Mouse (Mus musculus) stomach, embryonic 15.5 days (tissue): ENCODE data around the gene Nmu. TPM values are rescaled to one million over a fixed set of nuclear protein-coding genes. Genes with fewer than 3 reads are reported as not detected.

Experiments used
- ATAC-seq: fragments of 200-750 bp; cut with Nextera tagmentation; 2 replicates; pipeline ENCODE4 v1.8.0; 2017; ENCODE audit warnings: low read depth, moderate number of reproducible peaks, moderate TSS enrichment; ENCODE audit not compliant: insufficient read depth, low FRiP score
- H3K27ac ChIP-seq: fragments of 300-500 bp; sonication (generic); 2 replicates; pipeline ENCODE4 v1.5.1; 2015; ENCODE audit warnings: mild to moderate bottlenecking, inconsistent platforms
- H3K27me3 ChIP-seq: fragments of 300-500 bp; sonication (generic); replicated peaks from 2 replicates; pipeline ENCODE4 v1.6.1; 2015; ENCODE audit warnings: inconsistent platforms
- H3K36me3 ChIP-seq: fragments of 300-500 bp; sonication (generic); 2 replicates; pipeline ENCODE4 v1.6.1; 2015; ENCODE audit warnings: inconsistent platforms
- H3K4me1 ChIP-seq: fragments of 300-500 bp; sonication (generic); 2 replicates; pipeline ENCODE4 v1.6.1; 2015; ENCODE audit warnings: inconsistent platforms
- H3K4me2 ChIP-seq: fragments of 300-500 bp; sonication (generic); 2 replicates; pipeline ENCODE4 v1.6.1; 2015; ENCODE audit warnings: mild to moderate bottlenecking, inconsistent platforms
- H3K4me3 ChIP-seq: fragments of 300-500 bp; sonication (generic); replicated peaks from 2 replicates; pipeline ENCODE4 v1.5.1; 2015; ENCODE audit warnings: inconsistent platforms
- H3K9ac ChIP-seq: fragments of 300-500 bp; sonication (generic); 2 replicates; pipeline ENCODE4 v1.6.1; 2015; ENCODE audit warnings: inconsistent platforms
- H3K9me3 ChIP-seq: fragments of 300-500 bp; sonication (generic); 2 replicates; pipeline ENCODE4 v1.6.1; 2016; ENCODE audit warnings: inconsistent platforms
- WGBS: fragments of 180-500 bp; shearing (Covaris S2); methylation state at CpG from one replicate; pipeline ENCODE4 v1.1.7; 2015; 5-methylcytosine and 5-hydroxymethylcytosine counted together
- polyA plus RNA-seq: library from polyadenylated mRNA; unstranded; fragments of >200 nt; fragmentation: Nextera tagmentation; extraction: Ambion mirVana; gene quantifications from 2 replicates; pipeline ENCODE4 v1.2.1, GENCODE M21; 2015

The Nmu gene
- polyA plus RNA-seq, 1 experiment from 2014 or later: 0.54 TPM

GRCm38 (mm10) chr5:76305616-76306015 is 58.0 kb downstream of the Nmu start:
- ATAC-seq: no peak
- H3K4me2 ChIP-seq: peak overlapping the region; percentile 87
- H3K4me3 ChIP-seq: peak overlapping the region; percentile 98; the same call in 1 of the 2 replicates

DNA sequence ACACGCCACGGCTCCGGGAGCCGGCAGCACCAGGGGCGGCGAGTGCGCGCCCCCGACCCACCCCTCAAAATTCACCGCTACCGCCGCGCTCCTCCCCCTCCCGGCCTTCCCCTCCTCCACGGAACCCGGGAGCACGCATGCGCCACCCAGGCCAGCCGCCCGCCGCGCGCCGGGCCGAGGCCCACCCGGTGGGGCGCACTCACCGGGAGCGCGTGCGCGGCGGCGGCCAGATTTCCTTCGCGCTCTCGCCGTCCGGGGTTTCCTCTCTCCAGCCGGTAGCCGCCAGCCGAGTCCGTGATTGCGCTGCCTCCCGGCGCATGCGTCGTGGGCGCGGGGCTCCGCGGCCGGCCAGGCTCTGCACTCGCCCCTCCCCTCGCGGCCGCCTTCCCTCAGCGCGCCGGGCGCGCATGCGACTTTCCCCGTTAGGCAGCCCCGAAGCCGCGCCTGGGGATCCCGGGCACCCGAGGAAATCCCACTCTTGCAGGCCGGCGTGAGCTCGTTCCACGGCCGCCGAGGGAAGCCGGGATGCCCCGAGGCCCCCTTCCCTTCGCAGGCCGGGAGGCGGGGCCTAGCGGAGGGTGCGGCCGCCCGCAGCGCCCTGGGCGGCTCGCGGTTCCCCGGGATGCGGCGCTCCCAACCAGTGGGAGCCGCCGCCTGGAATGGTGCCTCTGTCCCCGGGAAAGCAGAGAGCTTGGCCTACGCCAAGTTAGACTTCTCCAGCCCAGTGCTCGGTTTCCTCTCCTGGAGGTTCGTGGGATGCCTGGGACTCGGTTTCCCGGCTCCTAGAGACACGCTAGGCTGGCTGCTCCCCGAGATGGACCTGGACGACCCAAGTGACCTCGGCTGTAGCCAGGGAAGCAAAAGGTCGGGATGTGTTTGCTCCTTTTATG is 58.9 kb downstream of the Nmu start, which contains the start of gene Clock:
TSS of gene Clock (minus strand) at position 341 of the 890 bp plus-strand sequence.
- Histone ChIP-seq H3K9me3 (no peaks in the 10 kb centered on the region), H3K4me1 (peaks cover 3% of the 10 kb centered on the region; the same call in 1 of the 2 replicates), H3K27ac (peak within 1 kb of the TSS; percentile 97), H3K36me3 (no peaks in the 10 kb centered on the region), H3K27me3 (no peaks in the 10 kb centered on the region), H3K9ac (peak within 1 kb of the TSS; percentile 89), H3K4me2 (peak within 1 kb of the TSS; percentile 87), H3K4me3 (peak within 1 kb of the TSS; percentile 98)
- under 1% methylated on average over 97 of the region's 104 CpGs for WGBS
- peak; percentile 84 for ATAC-seq

More at GRCm38 (mm10) chr5:76305616-76306015, 58.0 kb downstream of the Nmu start:
- H3K36me3 ChIP-seq: no peaks in the 10 kb centered on the region
- no peaks in the 10 kb centered on the region for H3K9me3 ChIP-seq
- no peaks in the 10 kb centered on the region for H3K27me3 ChIP-seq
- H3K9ac ChIP-seq: no peak overlapping the region
- H3K27ac ChIP-seq: peak overlapping the region; percentile 52; the same call in 1 of the 2 replicates
- peaks cover 3% of the 10 kb centered on the region; the same call in 1 of the 2 replicates for H3K4me1 ChIP-seq
- WGBS: 6% methylated on average over 7 of the region's 8 CpGs

GRCm38 (mm10) chr5:76303745-76304451 is 59.7 kb downstream of the Nmu start:
- Histone ChIP-seq H3K4me3 (peak overlapping the region; percentile 98), H3K36me3 (no peaks in the 10 kb centered on the region), H3K27me3 (no peaks in the 10 kb centered on the region), H3K27ac (peak overlapping the region; percentile 97), H3K9me3 (no peaks in the 10 kb centered on the region), H3K4me1 (peaks cover 3% of the 10 kb centered on the region; the same call in 1 of the 2 replicates), H3K4me2 (peak overlapping the region; percentile 87), H3K9ac (peak overlapping the region; percentile 89)
- peak; percentile 75 for ATAC-seq
- WGBS: under 1% methylated on average over 99 of the region's 100 CpGs

- ATAC-seq: no peak
- Histone ChIP-seq H3K9me3 (no peaks in the 10 kb centered on the region), H3K4me2 (peak overlapping the region; percentile 87), H3K4me3 (peak overlapping the region; percentile 98), H3K4me1 (peaks cover 3% of the 10 kb centered on the region; the same call in 1 of the 2 replicates), H3K9ac (peak overlapping the region; percentile 89), H3K27me3 (no peaks in the 10 kb centered on the region), H3K36me3 (no peaks in the 10 kb centered on the region), H3K27ac (peak overlapping the region; percentile 97)
- 5% methylated on average over 11 of the region's 11 CpGs for WGBS
Measured at GRCm38 (mm10) chr5:76303379-76303744, 60.2 kb downstream of the Nmu start.

DNA sequence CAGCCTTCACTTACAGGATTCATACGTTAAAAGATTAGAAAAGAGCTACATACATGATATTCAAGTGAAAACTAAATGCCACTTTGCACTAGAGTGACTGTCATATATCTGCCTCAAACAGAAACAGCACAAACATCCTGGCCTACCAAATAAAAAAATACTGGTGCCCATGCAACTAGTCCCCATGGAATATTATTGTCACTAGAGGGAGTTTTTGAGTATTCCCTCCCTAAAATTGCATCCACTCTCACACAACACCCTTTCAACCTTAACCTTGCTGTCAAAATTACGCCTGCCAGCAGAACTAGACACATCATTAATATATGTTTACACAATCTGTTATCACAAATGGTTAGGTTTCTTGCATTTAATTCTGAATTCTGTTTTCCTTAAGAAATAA is 61.6 kb downstream of the Nmu start:
- Histone ChIP-seq H3K4me2 (no peak overlapping the region), H3K27me3 (no peaks in the 10 kb centered on the region)
- 78% methylated on average over 2 of the region's 2 CpGs for WGBS

DNA sequence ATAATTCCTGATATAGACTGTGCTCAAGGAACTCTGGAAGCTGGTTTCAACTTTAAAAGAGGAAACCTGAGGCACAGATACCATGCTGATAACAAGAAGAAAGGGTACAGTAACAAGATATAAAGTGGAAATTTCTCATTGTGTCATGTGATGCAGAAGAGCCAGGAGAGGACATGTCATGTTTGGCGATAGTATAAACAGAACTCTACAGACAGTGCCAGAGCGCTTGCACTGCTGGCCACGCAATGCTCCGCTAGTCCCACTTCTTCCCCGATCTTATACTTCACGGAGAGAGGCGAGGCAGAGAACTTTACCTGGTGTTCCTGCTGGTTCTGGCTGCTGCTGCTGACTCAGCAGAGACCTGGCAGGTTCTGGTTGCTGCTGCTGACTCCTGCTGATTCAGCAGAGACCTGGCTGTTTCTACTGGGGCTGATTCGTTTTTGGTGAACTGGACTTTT is 74.3 kb downstream of the Nmu start:
- no peak overlapping the region for H3K4me3 ChIP-seq
- no peaks in the 10 kb centered on the region for H3K27me3 ChIP-seq
- no peaks in the 10 kb centered on the region for H3K4me1 ChIP-seq
- no peak overlapping the region for H3K27ac ChIP-seq
- no peak overlapping the region for H3K9ac ChIP-seq
- ATAC-seq: no peak
- H3K9me3 ChIP-seq: no peaks in the 10 kb centered on the region
- WGBS: 78% methylated on average over 8 of the region's 8 CpGs
- H3K36me3 ChIP-seq: no peaks in the 10 kb centered on the region
- H3K4me2 ChIP-seq: no peak overlapping the region

More for the DNA sequence above, 61.6 kb downstream of the Nmu start:
- Histone ChIP-seq H3K4me1 (peaks cover 3% of the 10 kb centered on the region; the same call in 1 of the 2 replicates), H3K9ac (no peak overlapping the region), H3K27ac (no peak overlapping the region), H3K36me3 (no peaks in the 10 kb centered on the region), H3K9me3 (no peaks in the 10 kb centered on the region), H3K4me3 (no peak overlapping the region)
- no peak for ATAC-seq

GRCm38 (mm10) chr5:76288256-76288655 is 75.3 kb downstream of the Nmu start:
- ATAC-seq: no peak
- WGBS: 87% methylated on average over 3 of the region's 3 CpGs
- H3K9me3 ChIP-seq: no peaks in the 10 kb centered on the region
- no peaks in the 10 kb centered on the region for H3K27me3 ChIP-seq
- H3K4me2 ChIP-seq: no peak overlapping the region
- H3K27ac ChIP-seq: no peak overlapping the region
- H3K4me1 ChIP-seq: no peaks in the 10 kb centered on the region
- H3K4me3 ChIP-seq: no peak overlapping the region
- no peaks in the 10 kb centered on the region for H3K36me3 ChIP-seq
- no peak overlapping the region for H3K9ac ChIP-seq

GRCm38 (mm10) chr5:76287062-76287461 is 76.5 kb downstream of the Nmu start:
- ATAC-seq: no peak
- H3K27me3 ChIP-seq: no peaks in the 10 kb centered on the region
- H3K4me2 ChIP-seq: no peak overlapping the region
- H3K4me1 ChIP-seq: no peaks in the 10 kb centered on the region
- H3K36me3 ChIP-seq: no peaks in the 10 kb centered on the region
- WGBS: 75% methylated on average over 5 of the region's 5 CpGs
- H3K4me3 ChIP-seq: no peak overlapping the region
- H3K9me3 ChIP-seq: no peaks in the 10 kb centered on the region
- H3K27ac ChIP-seq: no peak overlapping the region
- no peak overlapping the region for H3K9ac ChIP-seq

DNA sequence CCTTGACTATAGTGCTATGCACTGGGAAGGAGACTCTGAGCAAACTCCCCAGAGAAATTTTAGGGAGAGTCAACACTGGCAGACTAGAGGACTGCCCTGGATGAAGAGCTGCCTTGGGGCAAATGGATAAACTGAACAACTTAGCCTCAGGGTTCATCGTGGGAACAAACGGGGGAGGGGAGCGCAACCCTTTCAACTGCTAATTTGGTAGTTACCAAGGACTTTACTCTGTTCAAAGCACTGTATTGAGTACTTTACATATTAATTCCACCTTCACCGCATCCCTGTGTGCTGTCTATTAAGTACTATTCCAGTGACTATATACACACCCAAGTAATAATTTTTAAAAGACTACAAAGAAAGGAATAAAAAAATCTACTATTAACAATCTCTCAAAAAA is 77.9 kb downstream of the Nmu start:
- Histone ChIP-seq H3K4me3 (no peak overlapping the region), H3K36me3 (no peaks in the 10 kb centered on the region), H3K9me3 (no peaks in the 10 kb centered on the region), H3K27me3 (no peaks in the 10 kb centered on the region), H3K9ac (no peak overlapping the region), H3K27ac (no peak overlapping the region), H3K4me2 (no peak overlapping the region), H3K4me1 (no peaks in the 10 kb centered on the region)
- WGBS: 74% methylated on average over 4 of the region's 4 CpGs
- ATAC-seq: no peak

- no peak overlapping the region for H3K4me2 ChIP-seq
- no peak for ATAC-seq
- WGBS: 74% methylated on average over 1 of the region's 1 CpGs
- H3K27me3 ChIP-seq: no peaks in the 10 kb centered on the region
- H3K36me3 ChIP-seq: no peaks in the 10 kb centered on the region
- H3K9me3 ChIP-seq: no peaks in the 10 kb centered on the region
- H3K4me3 ChIP-seq: no peak overlapping the region
- no peak overlapping the region for H3K27ac ChIP-seq
- H3K9ac ChIP-seq: no peak overlapping the region
- no peaks in the 10 kb centered on the region for H3K4me1 ChIP-seq
Measured at GRCm38 (mm10) chr5:76283890-76284289, 79.7 kb downstream of the Nmu start.
